Mouse (Mus musculus): ENCODE measurements around the gene Mepe.

GRCm38 (mm10) chr5:104332296-104332695 lies 7.2 kb downstream of the Mepe start:
- no peak for TF ChIP-seq CTCF (IDR thresholded peaks at IDR 0.05; ENCODE audit: low read depth, low read length)
- TF ChIP-seq POLR2A (IDR thresholded peaks at IDR 0.05; ENCODE audit: extremely low read depth, insufficient read depth, low read length): no peak
